Mouse (Mus musculus): ENCODE data around the gene Ccdc126. TPM values are rescaled to one million over a fixed set of nuclear protein-coding genes. Genes with fewer than 3 reads are reported as not detected.

Gene Ccdc126
- polyA plus RNA-seq, 1 experiment from 2014 or later: 12.7 TPM

Other genes starting within 250 kb of the Ccdc126 start
- 73.1 and 75.8 TPM in 2 replicates for gene Malsu1, start 245.5 kb upstream of the Ccdc126 start, polyA plus RNA-seq (2014; fragmentation: Nextera tagmentation; extraction: Ambion mirVana)
- 85.5 and 86.8 TPM in 2 replicates for gene Igf2bp3, start 104.3 kb upstream of the Ccdc126 start, polyA plus RNA-seq (2014; fragmentation: Nextera tagmentation; extraction: Ambion mirVana)
- 61.2 and 65.1 TPM in 2 replicates for gene Tra2a, start 55.2 kb upstream of the Ccdc126 start, polyA plus RNA-seq (2014; fragmentation: Nextera tagmentation; extraction: Ambion mirVana)
- gene Fam221a, start 48.5 kb downstream of the Ccdc126 start, polyA plus RNA-seq (2014; fragmentation: Nextera tagmentation; extraction: Ambion mirVana): 8.6 and 9.9 TPM in 2 replicates
- 0.08 TPM in 1 of 2 replicates, not detected in the other for gene Stk31, start 76.3 kb downstream of the Ccdc126 start, polyA plus RNA-seq (2014; fragmentation: Nextera tagmentation; extraction: Ambion mirVana)